Mouse (Mus musculus): ENCODE data around the gene Cdc42ep3.

DNA sequence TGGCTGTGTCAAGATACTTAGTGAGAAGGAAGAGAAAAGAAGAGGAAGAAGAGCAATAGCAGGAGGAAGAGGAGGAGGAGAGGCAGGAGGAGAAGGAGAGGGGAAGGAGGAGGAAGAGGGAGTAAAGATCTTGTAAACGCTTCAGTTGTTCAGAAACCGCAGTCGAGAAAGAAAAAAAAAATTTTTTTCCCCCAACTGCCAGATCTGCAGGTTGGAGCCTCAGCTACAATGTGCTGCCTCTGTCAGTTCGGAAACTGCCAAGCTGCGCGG is 782 bp downstream of the Cdc42ep3 start:
- no peak for TF ChIP-seq CHD2 (IDR thresholded peaks at IDR 0.05; ENCODE audit: low read depth, low read length)
- no peak for TF ChIP-seq MAFK (IDR thresholded peaks at IDR 0.05; ENCODE audit: insufficient read depth, low read depth, low read length)
- no peak for TF ChIP-seq ZNF384 (IDR thresholded peaks at IDR 0.05; ENCODE audit: low read depth, low read length)
